Mouse (Mus musculus) kidney, adult 9 months (tissue): Measurements from ENCODE around the gene Vpreb3.
A peak's percentile ranks its signal among the peaks of the same experiment; 100 is the strongest.

Experiments
- DNase-seq: peaks from one replicate; pipeline ENCODE4 v3.0.0; 2022

Vpreb3 gene

GRCm38 (mm10) chr10:75942736-75943477 is at the start of gene Vpreb3:
Gene Vpreb3 (plus strand): TSS chr10:75943057.
- DNase-seq: no peak

GRCm38 (mm10) chr10:75893089-75893750 is 49.6 kb upstream of the Vpreb3 start, which contains the start of gene Derl3:
Gene Derl3 (plus strand): TSS chr10:75893413.
- peak; percentile 98 for DNase-seq

- DNase-seq: no peak
Measured at GRCm38 (mm10) chr10:75894601-75895000, 48.3 kb upstream of the Vpreb3 start.

GRCm38 (mm10) chr10:75895730-75896129 is 47.1 kb upstream of the Vpreb3 start:
- no peak for DNase-seq

- DNase-seq: no peak
Measured at GRCm38 (mm10) chr10:75896208-75896607, 46.6 kb upstream of the Vpreb3 start.

- DNase-seq: peak; percentile 84
Measured at GRCm38 (mm10) chr10:75897373-75897772, 45.5 kb upstream of the Vpreb3 start.

- no peak for DNase-seq
Measured at GRCm38 (mm10) chr10:75898039-75898564, 44.8 kb upstream of the Vpreb3 start.

GRCm38 (mm10) chr10:75898846-75899245 is 44.0 kb upstream of the Vpreb3 start:
- DNase-seq: peak; percentile 51

- DNase-seq: no peak
Measured at GRCm38 (mm10) chr10:75904391-75904790, 38.5 kb upstream of the Vpreb3 start.

- DNase-seq: no peak
Measured at GRCm38 (mm10) chr10:75906882-75907281, 36.0 kb upstream of the Vpreb3 start.

GRCm38 (mm10) chr10:75910698-75911097 is 32.2 kb upstream of the Vpreb3 start:
- no peak for DNase-seq

- no peak for DNase-seq
Measured at GRCm38 (mm10) chr10:75913013-75913589, 29.8 kb upstream of the Vpreb3 start.

- DNase-seq: no peak
Measured at GRCm38 (mm10) chr10:75915557-75915956, 27.3 kb upstream of the Vpreb3 start.

- no peak for DNase-seq
Measured at GRCm38 (mm10) chr10:75916840-75917239, 26.0 kb upstream of the Vpreb3 start.

GRCm38 (mm10) chr10:75919026-75919425 is 23.8 kb upstream of the Vpreb3 start:
- no peak for DNase-seq

- DNase-seq: peak; percentile 97
Measured at GRCm38 (mm10) chr10:75921026-75921725, 21.7 kb upstream of the Vpreb3 start, which contains the start of gene Smarcb1. Gene Smarcb1 (minus strand): TSS chr10:75921617.

- peak; percentile 36 for DNase-seq
Measured at GRCm38 (mm10) chr10:75921726-75922560, 20.9 kb upstream of the Vpreb3 start.

- DNase-seq: no peak
Measured at GRCm38 (mm10) chr10:75924324-75924723, 18.5 kb upstream of the Vpreb3 start.

GRCm38 (mm10) chr10:75926396-75926795 is 16.5 kb upstream of the Vpreb3 start:
- no peak for DNase-seq

GRCm38 (mm10) chr10:75930304-75930703 is 12.6 kb upstream of the Vpreb3 start:
- peak; percentile 31 for DNase-seq

GRCm38 (mm10) chr10:75931311-75931710 is 11.5 kb upstream of the Vpreb3 start:
- DNase-seq: no peak
